Mouse (Mus musculus): ENCODE measurements around the gene Vrtn.

DNA sequence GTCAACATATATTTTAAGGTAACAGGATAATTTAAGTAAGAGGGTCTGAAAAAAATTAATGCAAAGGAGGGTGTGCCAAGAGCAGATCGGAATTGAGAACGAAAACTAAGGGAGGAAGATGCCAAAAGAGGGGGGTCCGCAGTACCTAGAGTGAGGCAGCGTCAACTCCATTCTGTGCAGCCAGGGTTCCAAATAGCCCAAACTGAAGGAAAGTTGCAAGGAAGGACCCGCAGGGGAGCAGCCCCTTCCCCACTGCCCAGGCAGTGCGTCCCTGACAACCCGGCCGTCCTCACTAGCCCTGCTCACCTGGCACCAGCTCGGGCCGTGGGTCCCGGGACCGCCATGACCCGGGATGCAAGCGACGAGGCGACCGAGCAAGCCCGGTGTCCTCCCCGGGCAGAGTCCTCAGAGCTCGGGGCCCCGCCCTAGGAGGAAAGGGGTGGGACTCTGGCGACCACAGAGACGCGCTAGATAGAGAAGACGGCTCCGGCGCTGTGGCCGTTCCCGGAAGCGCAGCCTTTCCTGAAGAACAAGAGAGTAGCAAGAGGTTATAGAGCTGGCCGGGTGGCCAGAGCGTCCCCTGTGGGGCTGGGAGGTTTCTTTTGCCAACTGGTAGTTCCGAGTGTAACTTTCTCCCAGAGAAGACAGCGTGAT, 23.7 kb upstream of the Vrtn start, which contains the start of gene Abcd4:
- TF ChIP-seq CTCF (IDR thresholded peaks at IDR 0.05; ENCODE audit: low read depth, low read length) (no peak), POLR2AphosphoS5 (IDR thresholded peaks at IDR 0.05; ENCODE audit: insufficient replicate concordance, low read depth, low read length) (no peak)
